Mouse (Mus musculus) gastrocnemius, postnatal 4 days (tissue): ENCODE measurements at regions not wholly inside any gene's neighbourhood (a gene's known extent, or its start where the extent isn't known, plus 50 kb on each side); places are given as distances from the start of the nearest gene placed in this dataset.
A peak's percentile ranks its signal among the peaks of the same experiment; 100 is the strongest.

Experiments
- DNase-seq, 2 experiments: peaks; one replicate each; pipeline ENCODE4 v3.0.0; 2021 to 2022; ENCODE audit warnings: low spot score in 2 of 2, mixed read lengths in 2 of 2

DNA sequence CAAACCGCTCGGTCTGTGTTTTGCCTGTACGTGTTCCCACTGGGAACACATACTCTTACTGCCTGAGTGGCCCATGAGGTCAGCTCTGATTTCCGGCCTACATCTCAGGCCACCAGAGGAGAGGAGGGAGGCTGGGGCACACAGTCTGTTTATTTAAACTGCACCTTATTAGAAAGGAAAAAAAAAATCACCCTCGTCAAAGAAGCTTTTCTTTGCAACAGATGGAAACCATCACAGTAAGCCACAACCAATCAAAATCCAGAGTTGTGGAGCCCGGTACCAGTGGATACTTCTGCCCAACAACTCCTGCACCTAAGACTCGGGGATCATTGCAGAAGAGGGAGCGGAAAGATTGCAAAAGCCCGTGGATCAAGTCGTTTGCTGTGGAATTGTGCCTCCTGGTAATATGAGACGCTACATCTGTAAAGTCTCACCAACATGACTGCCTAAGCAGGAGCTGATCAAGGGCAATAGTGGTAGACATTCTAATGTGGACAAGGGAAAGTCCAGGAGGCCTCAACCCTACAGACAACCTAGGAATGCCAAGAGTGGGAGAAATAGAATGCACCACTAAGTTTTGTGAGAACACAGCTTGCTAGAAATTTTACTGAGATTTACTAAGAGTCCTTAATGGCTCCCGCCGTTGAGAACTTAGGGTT, 60.5 kb downstream of the Uqcrfs1 start:
- DNase-seq, result no peak

DNA sequence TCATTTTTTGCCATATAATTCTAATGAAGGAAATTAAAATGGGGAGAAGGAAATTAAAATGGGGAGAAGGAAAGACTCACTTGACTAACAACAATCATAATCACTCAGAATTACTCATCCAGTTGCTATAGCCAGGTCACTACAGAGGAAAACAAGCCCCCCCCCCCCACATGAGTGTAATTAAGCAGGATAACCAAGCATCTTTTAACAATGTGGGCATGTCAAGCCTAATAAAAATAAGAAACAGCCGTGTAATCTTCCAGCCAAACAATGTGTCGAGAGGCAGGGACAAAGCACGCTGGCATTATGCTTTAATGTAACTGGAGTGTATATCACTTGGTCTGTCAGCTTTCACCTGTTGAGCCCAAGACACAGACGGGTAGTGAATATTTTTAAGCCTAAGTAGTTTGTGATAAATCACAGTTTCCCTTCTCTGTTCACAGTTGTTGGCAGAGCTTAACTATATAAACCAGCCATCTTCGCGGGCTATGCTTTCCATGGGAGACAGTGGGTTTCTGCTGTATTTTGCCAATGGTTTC, 66.0 kb downstream of the Uqcrfs1 start:
- DNase-seq, result no peak

DNA sequence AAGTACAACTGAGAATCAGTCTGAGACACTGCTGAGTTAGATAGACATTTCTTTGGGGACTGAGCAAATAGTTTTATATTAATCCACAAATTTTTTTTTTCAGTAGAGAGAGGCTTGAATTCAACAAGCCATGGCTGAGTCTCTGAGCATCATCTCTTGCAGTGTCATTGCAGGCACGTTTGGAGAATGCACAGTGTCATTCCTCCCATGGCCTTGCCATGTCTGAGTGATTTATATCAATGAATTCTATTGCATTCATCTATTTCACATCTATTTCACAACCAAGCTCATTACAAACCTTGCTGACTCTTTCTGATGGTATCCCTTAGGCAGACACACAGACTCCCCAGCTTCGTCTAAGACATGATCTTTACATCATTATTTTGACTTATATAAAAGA, 66.6 kb downstream of the Uqcrfs1 start:
- no peak for DNase-seq

DNA sequence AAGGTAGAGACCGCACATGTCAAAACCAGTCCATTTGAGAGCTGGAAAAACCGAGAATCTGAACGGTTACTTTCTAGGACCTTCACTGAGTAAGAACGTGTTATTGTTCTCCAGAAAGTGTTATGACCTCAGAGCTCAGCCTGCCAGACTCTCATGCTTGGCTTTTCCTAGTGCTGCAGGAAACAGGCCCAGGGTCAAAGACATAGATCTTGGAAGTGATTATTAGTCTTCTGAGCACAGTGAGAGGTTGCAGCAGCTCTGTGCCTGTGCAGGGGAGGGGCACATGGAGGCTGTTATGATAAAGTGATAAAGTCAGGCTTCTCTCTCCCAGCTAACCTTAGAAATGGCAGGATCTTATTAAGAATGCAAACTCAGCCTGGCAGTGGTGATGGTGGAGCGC, 73.9 kb downstream of the Uqcrfs1 start:
- DNase-seq, result peak in 1 of 2 experiments; percentile 17

DNA sequence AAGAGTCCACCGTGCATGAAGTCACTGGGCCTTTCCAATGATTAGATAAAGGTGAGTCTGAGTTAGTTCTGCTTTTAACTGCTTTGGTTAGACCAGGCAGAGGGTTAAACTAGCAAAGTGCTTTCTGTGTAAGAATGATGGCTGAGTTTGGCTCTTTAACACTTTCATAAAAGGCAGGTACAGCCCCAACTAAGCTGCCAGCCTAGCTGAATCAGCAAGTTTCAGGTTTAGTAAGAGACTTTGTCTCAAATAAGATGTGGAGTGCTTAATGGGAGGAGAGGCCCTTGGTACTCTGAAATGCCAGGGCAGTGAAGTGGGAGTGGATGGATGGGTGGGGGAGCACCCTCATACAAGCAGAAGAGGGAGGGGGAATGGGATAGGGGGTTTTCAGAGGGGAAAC, 78.1 kb downstream of the Uqcrfs1 start:
- DNase-seq, result no peak

DNA sequence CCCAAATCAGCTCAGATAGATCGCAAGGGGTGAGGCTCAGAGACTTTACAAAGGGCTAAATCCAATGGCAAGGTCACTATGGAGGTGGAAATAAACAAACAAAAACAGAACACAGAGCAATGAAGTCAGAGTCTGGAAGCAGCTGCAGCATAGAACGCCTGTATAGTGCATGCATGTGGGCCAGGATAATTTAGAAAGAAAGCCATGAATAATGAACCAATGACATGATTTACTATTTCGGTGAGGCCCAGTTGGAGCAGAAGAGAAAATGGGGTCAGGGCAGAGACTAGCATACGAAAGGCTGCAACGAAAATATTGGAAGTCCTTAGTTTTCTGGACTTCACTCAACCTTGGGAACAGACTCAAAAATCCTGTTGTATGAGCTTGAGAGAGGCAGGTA, 79.7 kb downstream of the Uqcrfs1 start:
- DNase-seq, result no peak

DNA sequence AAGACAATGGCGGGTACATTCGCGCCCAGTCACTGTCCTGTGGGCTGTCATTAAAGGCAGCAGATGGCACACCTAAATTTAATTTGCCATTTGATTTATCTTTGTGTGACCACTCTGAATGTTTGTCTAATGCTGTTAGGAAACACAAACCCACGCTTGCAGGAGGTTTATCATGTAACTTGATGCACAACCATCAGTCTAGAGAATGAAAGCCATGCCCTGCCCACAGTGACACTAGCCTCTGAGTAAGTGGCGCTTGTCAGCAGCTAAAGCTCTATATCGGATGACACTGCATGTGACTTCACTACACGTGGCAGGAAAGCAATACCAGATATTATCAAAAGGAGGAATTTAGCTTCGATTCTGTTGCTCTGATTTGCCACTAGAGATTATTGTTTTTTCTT, 89.9 kb downstream of the Uqcrfs1 start:
- no peak for DNase-seq

DNA sequence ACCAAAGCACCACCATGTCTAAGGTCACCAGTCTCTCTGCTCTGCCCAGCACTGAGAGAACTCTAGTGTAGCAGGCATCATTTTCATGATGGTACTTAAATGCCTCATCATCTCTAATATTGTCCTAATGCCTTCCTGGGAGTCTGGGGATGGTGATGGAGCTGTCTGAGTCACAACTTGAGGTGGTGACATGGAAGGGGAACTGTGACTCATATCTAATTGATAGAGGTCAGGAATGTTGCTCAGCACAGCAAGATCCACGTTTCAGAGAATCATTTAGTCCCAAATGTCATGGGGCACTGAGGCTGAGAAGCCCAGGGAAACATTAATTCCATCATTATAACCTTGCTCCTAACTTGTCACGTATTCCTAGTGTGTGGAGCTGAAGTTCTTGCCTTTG, 93.0 kb downstream of the Uqcrfs1 start:
- no peak for DNase-seq

DNA sequence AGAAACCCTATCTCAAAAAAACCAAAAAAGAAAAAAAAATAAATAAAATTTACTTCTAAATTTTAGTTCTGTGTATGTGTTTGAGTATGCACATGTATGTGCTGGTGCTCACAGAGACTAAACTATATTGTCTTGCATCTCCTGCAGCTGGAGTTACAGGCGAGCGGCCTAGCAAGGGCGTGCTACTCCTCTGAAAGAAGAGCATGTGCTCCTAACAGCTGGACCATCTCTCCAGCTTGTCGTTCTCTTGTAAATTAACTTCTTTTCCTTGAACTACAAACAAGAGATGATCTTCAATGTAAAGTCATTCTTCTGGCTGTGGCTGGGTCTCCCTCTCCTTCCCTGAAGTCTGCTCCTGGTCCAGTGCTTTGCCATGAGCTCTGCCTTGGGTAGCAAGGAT, 96.3 kb downstream of the Uqcrfs1 start:
- DNase-seq, result no peak
